Mouse (Mus musculus) ES-E14 (cell line): ENCODE data around the gene Asb8. TPM values are rescaled to one million over a fixed set of nuclear protein-coding genes. Genes with fewer than 3 reads are reported as not detected.
A peak's percentile ranks its signal among the peaks of the same experiment; 100 is the strongest.

Experiments
- DNase-seq: peaks from one replicate; pipeline ENCODE4 v3.0.0-alpha.2; 2013; ENCODE audit warnings: low read depth, low spot score
- H3K27ac ChIP-seq: 2 replicates; pipeline ENCODE4 v1.5.1; 2012; ENCODE audit warnings: low read depth, mild to moderate bottlenecking, low read length, moderate library complexity, mixed read lengths; ENCODE audit not compliant: poor library complexity, insufficient read depth, severe bottlenecking
- H3K36me3 ChIP-seq: 2 replicates; pipeline ENCODE4 v1.6.1; 2012; ENCODE audit warnings: mild to moderate bottlenecking, low read length, moderate library complexity, mixed read lengths; ENCODE audit not compliant: control insufficient read depth, poor library complexity, insufficient read depth, severe bottlenecking
- H3K4me1 ChIP-seq, 2 experiments: fragments of 150-350 bp in 1 of 2; sonication (generic) in 1 of 2; 2 replicates each; pipeline ENCODE4 v1.6.1; 2012; ENCODE audit warnings: low read length in 2 of 2, mild to moderate bottlenecking in 1 of 2, mixed read lengths in 1 of 2; ENCODE audit not compliant: control insufficient read depth in 2 of 2, insufficient read depth in 2 of 2, poor library complexity in 1 of 2
- H3K4me3 ChIP-seq, 2 experiments: fragments of 150-350 bp in 1 of 2; sonication (generic) in 1 of 2; 2 replicates each; pipeline ENCODE4 v1.5.1; 2012; ENCODE audit warnings: low read length in 2 of 2, low read depth in 1 of 2, mild to moderate bottlenecking in 1 of 2, mixed read lengths in 1 of 2; ENCODE audit not compliant: insufficient read depth in 1 of 2, poor library complexity in 1 of 2, severe bottlenecking in 1 of 2
- H3K9ac ChIP-seq: 2 replicates; pipeline ENCODE4 v1.6.1; 2012; ENCODE audit warnings: low read depth, mild to moderate bottlenecking, low read length, mixed read lengths; ENCODE audit not compliant: poor library complexity, insufficient read depth, severe bottlenecking
- H3K9me3 ChIP-seq: fragments of 150-350 bp; sonication (generic); 2 replicates; pipeline ENCODE4 v1.6.1; 2012; ENCODE audit warnings: low read depth, mild to moderate bottlenecking, low read length; ENCODE audit not compliant: control insufficient read depth, insufficient read depth
- CHD2 ChIP-seq: IDR thresholded peaks from 2 replicates; pipeline ENCODE4 v1.6.1; 2014; ENCODE audit warnings: mild to moderate bottlenecking, low read depth, low read length, inconsistent platforms
- HCFC1 ChIP-seq: IDR thresholded peaks from 2 replicates; pipeline ENCODE4 v1.6.1; 2012; ENCODE audit warnings: low read length, inconsistent platforms, borderline replicate concordance; ENCODE audit not compliant: insufficient read depth
- MAFK ChIP-seq: IDR thresholded peaks from 2 replicates; pipeline ENCODE4 v1.6.1; 2014; ENCODE audit warnings: mild to moderate bottlenecking, low read depth, low read length, inconsistent platforms; ENCODE audit not compliant: insufficient read depth
- ZC3H11A ChIP-seq: IDR thresholded peaks from 2 replicates; pipeline ENCODE4 v1.6.1; 2012; ENCODE audit warnings: low read depth, mild to moderate bottlenecking, inconsistent platforms, low read length, borderline replicate concordance
- ZNF384 ChIP-seq: IDR thresholded peaks from 2 replicates; pipeline ENCODE4 v1.6.1; 2012; ENCODE audit warnings: low read depth, low read length, inconsistent platforms
- in situ Hi-C, 2 experiments: fragments of 600-800 bp; cut with MboI; formaldehyde crosslinking; loops; one replicate each; pipeline ENCODE4 v1.15.1; 2025; ENCODE audit warnings: low sequenced_read_pairs in 2 of 2, inconsistent platforms in 1 of 2; ENCODE audit not compliant: unreplicated experiment in 2 of 2
- total RNA-seq: library from RNA; depleted of rRNA; stranded (reverse); fragments of 300-350 nt; gene quantifications from 2 replicates; pipeline ENCODE4 v1.2.3, GENCODE M21; 2012

The Asb8 gene
- total RNA-seq, 1 experiment: 12.5 TPM

GRCm38 (mm10) chr15:98102401-98102800 lies 63.0 kb downstream of the Asb8 start:
- TF ChIP-seq ZC3H11A: no peak
- no peak overlapping the region for H3K4me3 ChIP-seq
- in situ Hi-C loops: no loop called here
- no peaks in the 10 kb centered on the region for H3K36me3 ChIP-seq
- H3K4me1 ChIP-seq: peaks cover 0 to 5% of the 10 kb centered on the region in 2 experiments; a peak in 1 of 4 replicates
- no peak overlapping the region for H3K27ac ChIP-seq
- no peak for DNase-seq
- H3K9ac ChIP-seq: no peak overlapping the region
- H3K9me3 ChIP-seq: no peaks in the 10 kb centered on the region

- peaks cover 0 to 3% of the 10 kb centered on the region in 2 experiments; a peak in 1 of 4 replicates for H3K4me1 ChIP-seq
- TF ChIP-seq MAFK (0 out of 2 replicates have a peak, but pooled peaks have one; percentile 4), ZC3H11A (no peak)
- peak overlapping the region; percentile 57 to 64 for H3K4me3 ChIP-seq
- H3K9me3 ChIP-seq: no peaks in the 10 kb centered on the region
- H3K9ac ChIP-seq: peak overlapping the region; percentile 63
- no peak for DNase-seq
- in situ Hi-C loops: loop anchor here in 1 of 2 experiments (5.0 kb wide), 1 partner anchor 54 kb away; no protein-coding TSS in a partner anchor
- no peak overlapping the region for H3K27ac ChIP-seq
- no peaks in the 10 kb centered on the region; the same call in 1 of the 2 replicates for H3K36me3 ChIP-seq
Measured at GRCm38 (mm10) chr15:98098519-98098918, 66.9 kb downstream of the Asb8 start.

DNA sequence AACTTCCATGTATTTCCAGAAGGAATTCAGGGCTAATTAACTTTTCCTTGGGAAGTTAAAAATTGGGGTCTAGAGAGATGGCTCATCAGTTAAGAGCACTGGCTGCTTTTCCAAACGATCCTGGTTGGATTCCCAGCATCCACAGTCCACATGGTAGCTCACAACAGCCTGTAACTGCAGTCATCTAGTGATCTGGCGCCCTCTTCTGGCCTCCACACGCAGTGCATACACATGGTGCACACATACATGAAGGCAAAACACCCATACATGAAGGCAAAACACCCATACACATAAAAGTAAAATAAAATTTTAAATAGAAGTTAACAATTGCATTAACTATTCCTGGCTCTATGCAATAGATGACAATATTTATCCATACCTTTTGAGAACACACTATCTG lies 68.5 kb downstream of the Asb8 start:
- in situ Hi-C loops: loop anchor here in 1 of 2 experiments (5.0 kb wide), 1 partner anchor 55 kb away; no protein-coding TSS in a partner anchor
- no peak for DNase-seq
- Histone ChIP-seq H3K36me3 (no peaks in the 10 kb centered on the region; the same call in 1 of the 2 replicates), H3K9ac (no peak overlapping the region), H3K9me3 (no peaks in the 10 kb centered on the region), H3K4me1 (peaks cover 0 to 3% of the 10 kb centered on the region in 2 experiments; a peak in 1 of 4 replicates), H3K27ac (no peak overlapping the region), H3K4me3 (no peak overlapping the region)
- TF ChIP-seq ZC3H11A (no peak), ZNF384 (no peak), CHD2 (no peak), HCFC1 (no peak), MAFK (no peak)

- Histone ChIP-seq H3K4me1 (peaks cover 0 to 3% of the 10 kb centered on the region in 2 experiments; a peak in 1 of 4 replicates), H3K4me3 (no peak overlapping the region), H3K9ac (no peak overlapping the region), H3K9me3 (no peaks in the 10 kb centered on the region), H3K27ac (no peak overlapping the region), H3K36me3 (no peaks in the 10 kb centered on the region; the same call in 1 of the 2 replicates)
- in situ Hi-C loops: loop anchor here in 1 of 2 experiments (5.0 kb wide), 1 partner anchor 57 kb away; no protein-coding TSS in a partner anchor
- no peak for DNase-seq
- no peak for TF ChIP-seq ZNF384
- no peak for TF ChIP-seq HCFC1
- no peak for TF ChIP-seq CHD2
- no peak for TF ChIP-seq MAFK
- TF ChIP-seq ZC3H11A: no peak
Measured at GRCm38 (mm10) chr15:98094905-98095304, 70.5 kb downstream of the Asb8 start.
